Mouse (Mus musculus): ENCODE measurements around the gene St3gal5. TPM values are rescaled to one million over a fixed set of nuclear protein-coding genes. Genes with fewer than 3 reads are reported as not detected.

St3gal5 gene
- polyA plus RNA-seq, 1 experiment from 2014 or later = 30.6 TPM

GRCm38 (mm10) chr6:72117322-72117968, 20.1 kb downstream of the St3gal5 start:
- peaks cover 6% of the 10 kb centered on the region for H3K4me1 ChIP-seq
- H3K4me2 ChIP-seq (replicated peaks) = no peak overlapping the region
- H3K27ac ChIP-seq = no peak overlapping the region
- H3K27me3 ChIP-seq = no peaks in the 10 kb centered on the region
- no peaks in the 10 kb centered on the region for H3K9me3 ChIP-seq
- 46% methylated on average over 8 of the region's 8 CpGs for WGBS
- no peaks in the 10 kb centered on the region for H3K36me3 ChIP-seq
- H3K4me3 ChIP-seq = no peak overlapping the region
- ATAC-seq (ENCODE audit: low FRiP score, low read depth) = no peak
- H3K9ac ChIP-seq = no peak overlapping the region

- no peaks in the 10 kb centered on the region for H3K9me3 ChIP-seq
- ATAC-seq (ENCODE audit: low FRiP score, low read depth) = no peak
- no peaks in the 10 kb centered on the region for H3K27me3 ChIP-seq
- H3K27ac ChIP-seq = no peak overlapping the region
- 93% methylated on average over 1 of the region's 1 CpGs for WGBS
- H3K36me3 ChIP-seq = no peaks in the 10 kb centered on the region
- H3K4me3 ChIP-seq = no peak overlapping the region
- no peaks in the 10 kb centered on the region for H3K4me1 ChIP-seq
- H3K9ac ChIP-seq = no peak overlapping the region
- no peak overlapping the region for H3K4me2 ChIP-seq (replicated peaks)
Observed at GRCm38 (mm10) chr6:72119870-72120269, 22.5 kb downstream of the St3gal5 start.

- no peak for ATAC-seq (ENCODE audit: low FRiP score, low read depth)
- Histone ChIP-seq H3K27me3 (no peaks in the 10 kb centered on the region), H3K4me3 (no peak overlapping the region), H3K36me3 (no peaks in the 10 kb centered on the region), H3K9me3 (no peaks in the 10 kb centered on the region), H3K4me2 (replicated peaks) (no peak overlapping the region), H3K4me1 (no peaks in the 10 kb centered on the region), H3K27ac (no peak overlapping the region), H3K9ac (no peak overlapping the region)
- WGBS = 49% methylated on average over 3 of the region's 3 CpGs
Observed at GRCm38 (mm10) chr6:72121301-72121700, 23.9 kb downstream of the St3gal5 start.

- Histone ChIP-seq H3K36me3 (no peaks in the 10 kb centered on the region), H3K4me1 (no peaks in the 10 kb centered on the region), H3K27me3 (no peaks in the 10 kb centered on the region), H3K9me3 (no peaks in the 10 kb centered on the region), H3K4me3 (no peak overlapping the region), H3K27ac (no peak overlapping the region), H3K9ac (no peak overlapping the region), H3K4me2 (replicated peaks) (no peak overlapping the region)
- no peak for ATAC-seq (ENCODE audit: low FRiP score, low read depth)
- WGBS = 87% methylated on average over 5 of the region's 5 CpGs
Observed at GRCm38 (mm10) chr6:72122515-72122914, 25.1 kb downstream of the St3gal5 start.

DNA sequence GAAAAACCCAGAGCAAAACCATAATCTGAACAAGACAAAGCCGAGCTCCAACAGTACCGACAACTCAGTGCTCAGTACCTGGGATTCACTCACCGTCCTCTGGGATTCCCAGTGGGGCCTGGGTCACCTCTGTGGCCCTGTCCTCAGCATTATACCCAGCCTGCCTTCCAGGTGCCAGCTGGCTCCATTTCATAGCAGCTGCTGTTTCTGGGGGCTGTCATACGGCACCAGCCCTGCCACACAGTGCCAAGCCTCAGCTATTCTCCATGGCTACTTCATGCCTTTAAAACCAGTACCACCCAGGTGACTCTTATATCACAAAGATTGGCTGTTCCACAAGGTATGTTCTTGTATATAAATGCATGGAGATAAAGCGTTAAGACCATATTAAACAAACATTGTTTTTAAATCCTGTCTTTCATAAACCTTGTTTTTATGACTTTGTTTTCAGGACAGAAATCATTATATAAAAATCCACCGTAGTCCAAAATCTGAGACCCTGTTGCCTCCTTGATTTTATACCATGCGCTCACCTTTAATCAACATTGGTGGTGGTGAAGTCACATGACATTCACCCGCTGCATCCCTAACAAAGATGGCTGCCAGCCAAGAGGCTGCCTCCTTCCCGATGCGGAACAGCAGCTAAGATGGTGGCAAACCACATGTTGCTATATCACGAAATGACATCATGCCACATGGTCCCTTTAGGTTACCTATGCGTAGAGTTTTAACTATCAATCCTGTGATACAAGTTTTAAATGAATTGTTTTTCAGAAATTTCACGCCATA, 27.1 kb downstream of the St3gal5 start:
- WGBS = 92% methylated on average over 13 of the region's 13 CpGs
- Histone ChIP-seq H3K9me3 (no peaks in the 10 kb centered on the region), H3K36me3 (peaks cover 10% of the 10 kb centered on the region; the same call in 1 of the 2 replicates), H3K4me3 (no peak overlapping the region), H3K27me3 (no peaks in the 10 kb centered on the region), H3K4me1 (no peaks in the 10 kb centered on the region), H3K27ac (no peak overlapping the region), H3K4me2 (replicated peaks) (no peak overlapping the region), H3K9ac (no peak overlapping the region)
- no peak for ATAC-seq (ENCODE audit: low FRiP score, low read depth)

DNA sequence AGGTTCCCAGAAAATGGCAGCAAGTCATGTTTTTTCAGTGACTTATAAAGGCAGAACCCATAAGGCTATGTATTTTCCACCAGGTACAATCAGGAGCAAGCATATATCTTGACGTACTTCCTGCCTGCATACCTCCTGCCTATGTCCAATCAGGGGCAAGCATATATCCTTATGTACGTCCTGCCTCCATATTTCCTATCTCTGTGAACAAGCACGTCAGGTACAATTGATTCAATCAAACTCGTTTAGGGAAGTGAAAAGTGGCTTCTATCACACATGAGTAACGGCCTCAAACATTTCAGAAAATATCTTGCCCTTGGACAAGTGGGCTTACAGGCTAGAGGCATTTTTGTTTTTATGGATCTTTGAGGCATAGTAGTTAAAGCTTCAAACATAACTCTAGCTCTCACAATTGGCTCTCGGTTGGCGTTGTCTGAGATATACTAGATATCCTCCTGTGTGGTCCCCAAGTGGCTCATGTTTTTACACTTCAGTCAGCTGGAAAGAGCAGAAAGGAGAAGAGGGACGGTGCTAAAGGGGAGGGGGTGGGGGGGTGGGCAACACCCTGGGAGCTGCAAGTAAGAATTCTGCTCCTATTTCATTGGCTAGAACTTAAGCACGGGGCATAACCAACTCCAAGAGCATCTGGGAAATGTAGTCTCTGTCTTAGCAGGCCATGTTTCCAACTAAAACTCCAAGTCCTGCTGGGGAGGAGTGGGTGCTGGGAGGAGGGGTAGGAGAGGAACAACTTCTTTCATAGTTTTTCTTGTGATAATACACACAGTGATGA, 28.9 kb downstream of the St3gal5 start:
- no peak overlapping the region for H3K4me3 ChIP-seq
- H3K4me2 ChIP-seq (replicated peaks) = no peak overlapping the region
- H3K36me3 ChIP-seq = peaks cover 24% of the 10 kb centered on the region
- ATAC-seq (ENCODE audit: low FRiP score, low read depth) = peak; percentile 51; the same call in 1 of the 2 replicates
- no peaks in the 10 kb centered on the region for H3K4me1 ChIP-seq
- 73% methylated on average over 9 of the region's 9 CpGs for WGBS
- no peak overlapping the region for H3K27ac ChIP-seq
- H3K27me3 ChIP-seq = no peaks in the 10 kb centered on the region
- no peak overlapping the region for H3K9ac ChIP-seq
- no peaks in the 10 kb centered on the region for H3K9me3 ChIP-seq

DNA sequence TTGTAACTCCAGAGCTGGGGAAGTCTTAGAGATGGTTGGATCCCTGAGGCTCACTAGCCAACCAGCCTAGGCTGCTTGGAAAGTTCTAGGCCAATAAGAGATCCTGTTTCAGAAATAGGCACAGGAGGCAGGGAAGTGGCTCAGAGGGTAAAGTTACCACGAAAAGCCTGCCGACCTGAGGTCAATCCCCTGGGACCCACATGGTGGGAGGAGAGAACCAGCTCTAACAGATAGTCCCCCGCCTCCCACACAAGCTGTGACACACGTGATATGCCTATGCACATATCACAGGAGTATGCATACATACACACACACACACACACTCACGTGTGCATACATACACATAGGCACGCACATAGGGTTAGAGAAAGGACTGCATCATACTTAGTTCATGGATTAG, 32.7 kb downstream of the St3gal5 start:
- no peaks in the 10 kb centered on the region for H3K27me3 ChIP-seq
- 77% methylated on average over 6 of the region's 6 CpGs for WGBS

DNA sequence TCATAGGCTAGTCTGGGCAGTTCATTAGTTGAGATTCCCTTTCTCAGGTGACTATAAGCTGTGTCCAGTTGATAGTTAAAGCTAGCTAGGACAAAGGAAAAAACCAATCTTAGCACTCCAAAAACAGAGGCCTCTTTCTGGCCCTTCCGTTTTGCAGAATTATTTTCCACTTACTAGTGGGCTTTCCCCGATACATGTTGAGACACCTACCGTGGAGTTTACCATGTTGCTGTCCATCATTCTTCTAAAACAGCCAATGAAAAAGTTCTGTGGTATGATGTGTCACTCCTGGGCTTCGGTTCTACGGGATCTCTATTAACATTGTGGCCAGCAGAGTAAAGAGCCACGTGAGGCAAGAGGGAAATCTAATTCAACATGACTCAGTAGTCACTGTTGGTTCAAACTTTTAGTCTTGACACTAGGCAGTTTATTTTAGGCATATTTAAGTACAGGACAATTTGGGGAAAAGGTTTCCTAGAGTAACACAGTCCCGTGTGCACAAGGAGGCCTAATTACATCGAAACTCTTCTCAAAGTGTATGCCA, 35.4 kb downstream of the St3gal5 start:
- no peaks in the 10 kb centered on the region for H3K9me3 ChIP-seq
- H3K36me3 ChIP-seq = peaks cover 50% of the 10 kb centered on the region
- H3K4me2 ChIP-seq (replicated peaks) = no peak overlapping the region
- H3K27me3 ChIP-seq = no peaks in the 10 kb centered on the region
- H3K4me3 ChIP-seq = no peak overlapping the region
- H3K9ac ChIP-seq = no peak overlapping the region
- H3K4me1 ChIP-seq = peaks cover 33% of the 10 kb centered on the region
- WGBS = 92% methylated on average over 8 of the region's 8 CpGs
- ATAC-seq (ENCODE audit: low FRiP score, low read depth) = no peak
- no peak overlapping the region for H3K27ac ChIP-seq

More for the DNA sequence above, 32.7 kb downstream of the St3gal5 start:
- H3K4me2 ChIP-seq (replicated peaks) = no peak overlapping the region
- H3K4me1 ChIP-seq = peaks cover 9% of the 10 kb centered on the region
- ATAC-seq (ENCODE audit: low FRiP score, low read depth) = no peak
- H3K27ac ChIP-seq = no peak overlapping the region
- no peak overlapping the region for H3K4me3 ChIP-seq
- peaks cover 50% of the 10 kb centered on the region for H3K36me3 ChIP-seq
- no peak overlapping the region for H3K9ac ChIP-seq
- no peaks in the 10 kb centered on the region for H3K9me3 ChIP-seq

DNA sequence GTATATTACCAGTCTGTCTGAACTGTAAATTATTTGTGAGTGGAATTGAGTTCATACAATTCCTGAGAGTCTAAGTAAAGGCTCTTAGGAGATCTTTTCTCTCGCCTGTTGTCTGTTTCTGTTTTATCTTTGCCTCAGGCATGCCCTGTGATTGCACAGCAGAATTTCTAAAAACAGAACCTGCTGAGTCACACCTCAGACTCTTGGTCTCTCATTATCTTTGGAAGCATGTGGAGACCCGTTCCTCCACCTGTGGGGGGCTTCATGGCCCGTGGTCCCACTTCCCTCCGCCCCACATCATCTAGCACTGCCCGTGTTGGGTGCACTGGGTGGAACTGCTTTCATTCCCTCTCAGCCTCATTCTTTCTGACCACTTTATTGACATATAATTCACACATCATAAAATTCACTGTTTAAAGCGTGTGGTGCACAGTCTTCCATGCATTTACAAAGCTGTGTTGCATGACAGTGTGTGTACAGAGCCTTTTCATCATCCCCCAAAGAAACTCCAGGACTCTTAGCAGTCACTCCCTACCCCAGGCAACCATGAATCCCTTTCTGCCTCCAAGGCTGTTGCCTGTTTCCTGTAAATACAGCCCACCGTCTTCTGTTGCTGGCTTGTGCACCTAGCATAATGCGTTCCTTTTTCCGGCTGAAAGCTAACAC, 37.6 kb downstream of the St3gal5 start:
- H3K4me3 ChIP-seq = no peak overlapping the region
- H3K4me1 ChIP-seq = peaks cover 38% of the 10 kb centered on the region
- H3K9ac ChIP-seq = no peak overlapping the region
- ATAC-seq (ENCODE audit: low FRiP score, low read depth) = peak; percentile 71
- no peaks in the 10 kb centered on the region for H3K27me3 ChIP-seq
- peaks cover 35% of the 10 kb centered on the region for H3K36me3 ChIP-seq
- H3K9me3 ChIP-seq = no peaks in the 10 kb centered on the region
- WGBS = 33% methylated on average over 9 of the region's 9 CpGs
- peak overlapping the region; percentile 48; the same call in 1 of the 2 replicates for H3K27ac ChIP-seq
- H3K4me2 ChIP-seq (replicated peaks) = peak overlapping the region; percentile 30

GRCm38 (mm10) chr6:72136016-72136415, 38.6 kb downstream of the St3gal5 start:
- Histone ChIP-seq H3K9me3 (no peaks in the 10 kb centered on the region), H3K4me3 (no peak overlapping the region), H3K4me1 (peaks cover 44% of the 10 kb centered on the region), H3K36me3 (peaks cover 29% of the 10 kb centered on the region), H3K9ac (no peak overlapping the region), H3K27ac (no peak overlapping the region), H3K4me2 (replicated peaks) (no peak overlapping the region), H3K27me3 (no peaks in the 10 kb centered on the region)
- ATAC-seq (ENCODE audit: low FRiP score, low read depth) = no peak
- 80% methylated on average over 5 of the region's 5 CpGs for WGBS

- ATAC-seq (ENCODE audit: low FRiP score, low read depth) = no peak; the same call in 1 of the 2 replicates
- no peak overlapping the region for H3K4me3 ChIP-seq
- H3K27me3 ChIP-seq = no peaks in the 10 kb centered on the region
- H3K9me3 ChIP-seq = no peaks in the 10 kb centered on the region
- H3K36me3 ChIP-seq = peaks cover 25% of the 10 kb centered on the region
- H3K27ac ChIP-seq = no peak overlapping the region
- no peak overlapping the region for H3K4me2 ChIP-seq (replicated peaks)
- H3K4me1 ChIP-seq = peaks cover 44% of the 10 kb centered on the region
- H3K9ac ChIP-seq = no peak overlapping the region
- WGBS = 68% methylated on average over 10 of the region's 10 CpGs
Observed at GRCm38 (mm10) chr6:72136543-72136942, 39.2 kb downstream of the St3gal5 start.

Data from limb, embryonic 13.5 days (tissue).